Mouse (Mus musculus): ENCODE results near the gene Cdh3. TPM values are rescaled to one million over a fixed set of nuclear protein-coding genes. Genes with fewer than 3 reads are reported as not detected.

The Cdh3 gene
- total and polyA plus RNA-seq, 3 experiments: not detected

DNA sequence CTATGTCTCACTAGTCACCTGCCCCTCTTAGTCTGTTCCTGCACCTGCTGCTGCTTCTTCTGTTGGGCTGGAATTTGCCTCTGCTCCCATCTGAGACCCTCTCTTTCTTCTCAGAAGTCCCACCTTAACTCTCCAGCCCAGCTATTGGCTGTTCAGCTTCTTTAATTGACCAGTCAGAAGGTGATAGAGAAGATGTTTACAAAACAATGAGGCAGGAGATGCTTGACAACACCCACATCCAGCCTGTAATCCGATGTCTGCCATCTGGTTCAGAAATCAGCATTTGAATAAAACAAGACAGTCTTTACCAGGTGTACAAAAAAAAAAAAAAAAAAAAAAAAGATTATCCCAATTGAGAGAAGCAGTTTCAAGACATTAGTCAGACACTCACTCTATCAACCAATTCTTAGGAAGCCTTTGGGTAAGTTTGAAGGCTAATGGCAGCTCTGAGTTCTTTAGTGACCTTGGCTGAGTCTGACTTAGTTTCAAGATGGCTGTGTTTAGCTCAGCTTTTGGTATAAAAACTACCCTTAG, 5.3 kb downstream of the Cdh3 start:
- dilution Hi-C loops (cut with MboI; ENCODE audit: extremely low pct_ligation_motif_present, extremely low pct_unique_long_range_greater_than_20kb, low sequenced_read_pairs) (no loop called here), in situ Hi-C loops (cut with MboI; ENCODE audit: low pct_ligation_motif_present, low pct_unique_long_range_greater_than_20kb, low sequenced_read_pairs) (no loop called here)
- no peaks in the 10 kb centered on the region for H3K36me3 ChIP-seq (replicated peaks in 1 of 2; ENCODE audit: control insufficient read depth in 1 of 2, insufficient read depth in 1 of 2, low read length in 1 of 2)

DNA sequence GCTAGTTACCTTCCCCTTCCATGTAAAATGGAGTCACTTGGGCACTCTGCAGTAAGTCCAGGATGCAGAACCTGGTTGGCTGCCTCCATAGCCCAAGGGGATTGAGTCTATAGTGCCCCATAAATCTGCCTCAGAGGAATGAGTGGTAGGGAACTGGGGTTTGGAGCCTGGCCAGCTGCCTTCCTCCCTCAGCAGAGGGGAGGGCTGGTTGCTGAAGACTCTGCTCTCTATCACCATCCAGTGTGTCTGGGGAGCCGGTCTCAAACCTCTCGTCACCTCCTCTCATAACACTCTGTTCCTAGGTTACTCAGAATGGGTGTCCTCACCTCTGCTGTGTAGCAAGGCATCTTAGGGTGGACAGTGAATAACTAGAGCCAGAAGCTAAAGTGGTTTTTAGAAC, 5.9 kb downstream of the Cdh3 start:
- no peak overlapping the region for H3K9ac ChIP-seq (ENCODE audit: insufficient read depth, low read depth)
- no peak overlapping the region for H3K27ac ChIP-seq (ENCODE audit: insufficient read depth, low read depth)
- no peak for DNase-seq (ENCODE audit: extremely low read depth)
- in situ Hi-C loops (cut with MboI; ENCODE audit: low pct_ligation_motif_present, low pct_unique_long_range_greater_than_20kb, low sequenced_read_pairs) (no loop called here), dilution Hi-C loops (cut with MboI; ENCODE audit: extremely low pct_ligation_motif_present, extremely low pct_unique_long_range_greater_than_20kb, low sequenced_read_pairs) (no loop called here)
- no peak overlapping the region for H3K4me2 ChIP-seq (ENCODE audit: insufficient read depth, low read depth, poor library complexity, severe bottlenecking)
- no peaks in the 10 kb centered on the region for H3K79me2 ChIP-seq (replicated peaks; ENCODE audit: control insufficient read depth, extremely low read depth, insufficient read depth, poor library complexity, severe bottlenecking)
- H3K27me3 ChIP-seq (replicated peaks): peaks cover 1% of the 10 kb centered on the region
- no peaks in the 10 kb centered on the region for H3K36me3 ChIP-seq (replicated peaks in 1 of 2; ENCODE audit: control insufficient read depth in 1 of 2, insufficient read depth in 1 of 2, low read length in 1 of 2)
- no peaks in the 10 kb centered on the region for H3K9me3 ChIP-seq (replicated peaks; ENCODE audit: low read length)
- no peaks in the 10 kb centered on the region for H3K4me1 ChIP-seq (ENCODE audit: control insufficient read depth in 1 of 2, insufficient read depth in 2 of 2)
- TF ChIP-seq EP300 (IDR thresholded peaks at IDR 0.05; ENCODE audit: low read length) (no peak), ZMIZ1 (IDR thresholded peaks at IDR 0.05; ENCODE audit: low read depth, low read length) (no peak), MAFK (IDR thresholded peaks at IDR 0.05; ENCODE audit: insufficient replicate concordance, low read length) (no peak), TCF12 (IDR thresholded peaks at IDR 0.05; ENCODE audit: low read depth, low read length) (no peak)
- H3K4me3 ChIP-seq (replicated peaks in 1 of 3; ENCODE audit: low read depth in 2 of 3, low read length in 2 of 3, poor library complexity in 1 of 3): no peak overlapping the region

More for the DNA sequence above, 5.3 kb downstream of the Cdh3 start:
- Histone ChIP-seq H3K4me2 (ENCODE audit: insufficient read depth, low read depth, poor library complexity, severe bottlenecking) (no peak overlapping the region), H3K79me2 (replicated peaks; ENCODE audit: control insufficient read depth, extremely low read depth, insufficient read depth, poor library complexity, severe bottlenecking) (no peaks in the 10 kb centered on the region), H3K4me1 (ENCODE audit: control insufficient read depth in 1 of 2, insufficient read depth in 2 of 2) (no peaks in the 10 kb centered on the region), H3K27me3 (replicated peaks) (peaks cover 1% of the 10 kb centered on the region), H3K4me3 (replicated peaks in 1 of 3; ENCODE audit: low read depth in 2 of 3, low read length in 2 of 3, poor library complexity in 1 of 3) (no peak overlapping the region), H3K9me3 (replicated peaks; ENCODE audit: low read length) (no peaks in the 10 kb centered on the region), H3K27ac (ENCODE audit: insufficient read depth, low read depth) (no peak overlapping the region), H3K9ac (ENCODE audit: insufficient read depth, low read depth) (no peak overlapping the region)
- no peak for TF ChIP-seq ETS1 (conservative IDR thresholded peaks at IDR 0.05; ENCODE audit: low read depth, low read length)
- no peak for TF ChIP-seq MEF2A (IDR thresholded peaks at IDR 0.05; ENCODE audit: borderline replicate concordance, low read depth, low read length)
- TF ChIP-seq MYC (IDR thresholded peaks at IDR 0.05; ENCODE audit: low read depth, low read length): no peak
- no peak for TF ChIP-seq IRF4 (IDR thresholded peaks at IDR 0.05; ENCODE audit: low read depth, low read length)
- TF ChIP-seq MXI1 (IDR thresholded peaks at IDR 0.05; ENCODE audit: low read depth, low read length): no peak
- TF ChIP-seq PAX5 (IDR thresholded peaks at IDR 0.05; ENCODE audit: low read length): no peak
- TF ChIP-seq BHLHE40 (IDR thresholded peaks at IDR 0.05; ENCODE audit: low read depth, low read length): no peak
- TF ChIP-seq MAZ (IDR thresholded peaks at IDR 0.05; ENCODE audit: low read depth, low read length): no peak
- TF ChIP-seq KAT2A (IDR thresholded peaks at IDR 0.05; ENCODE audit: insufficient replicate concordance, low read length): no peak
- TF ChIP-seq CHD2 (IDR thresholded peaks at IDR 0.05; ENCODE audit: low read length): no peak
- DNase-seq (ENCODE audit: extremely low read depth): no peak

- dilution Hi-C loops (cut with MboI; ENCODE audit: extremely low pct_ligation_motif_present, extremely low pct_unique_long_range_greater_than_20kb, low sequenced_read_pairs): no loop called here
- Histone ChIP-seq H3K4me1 (ENCODE audit: control insufficient read depth in 1 of 2, insufficient read depth in 2 of 2) (no peaks in the 10 kb centered on the region), H3K36me3 (replicated peaks in 1 of 2; ENCODE audit: control insufficient read depth in 1 of 2, insufficient read depth in 1 of 2, low read length in 1 of 2) (no peaks in the 10 kb centered on the region), H3K27me3 (replicated peaks) (no peaks in the 10 kb centered on the region), H3K27ac (ENCODE audit: insufficient read depth, low read depth) (no peak overlapping the region), H3K4me2 (ENCODE audit: insufficient read depth, low read depth, poor library complexity, severe bottlenecking) (no peak overlapping the region), H3K9ac (ENCODE audit: insufficient read depth, low read depth) (no peak overlapping the region), H3K4me3 (replicated peaks in 1 of 3; ENCODE audit: low read depth in 2 of 3, low read length in 2 of 3, poor library complexity in 1 of 3) (no peak overlapping the region), H3K79me2 (replicated peaks; ENCODE audit: control insufficient read depth, extremely low read depth, insufficient read depth, poor library complexity, severe bottlenecking) (no peaks in the 10 kb centered on the region), H3K9me3 (replicated peaks; ENCODE audit: low read length) (peaks cover 3% of the 10 kb centered on the region)
- DNase-seq (ENCODE audit: extremely low read depth): no peak
- in situ Hi-C loops (cut with MboI; ENCODE audit: low pct_ligation_motif_present, low pct_unique_long_range_greater_than_20kb, low sequenced_read_pairs): no loop called here
- TF ChIP-seq USF1 (IDR thresholded peaks at IDR 0.05; ENCODE audit: low read depth, low read length): no peak
- TF ChIP-seq ZKSCAN1 (IDR thresholded peaks at IDR 0.05; ENCODE audit: borderline replicate concordance, low read depth, low read length): no peak
- TF ChIP-seq MAZ (IDR thresholded peaks at IDR 0.05; ENCODE audit: low read depth, low read length): no peak
- no peak for TF ChIP-seq ZC3H11A (IDR thresholded peaks at IDR 0.05; ENCODE audit: low read depth, low read length)
- TF ChIP-seq ZMIZ1 (IDR thresholded peaks at IDR 0.05; ENCODE audit: low read depth, low read length): no peak
- no peak for TF ChIP-seq KAT2A (IDR thresholded peaks at IDR 0.05; ENCODE audit: insufficient replicate concordance, low read length)
- TF ChIP-seq CTCF (conservative IDR thresholded peaks at IDR 0.05 in 1 of 2, IDR thresholded peaks at IDR 0.05 in 1 of 2; ENCODE audit: low read depth in 2 of 2, low read length in 2 of 2): no peak
- TF ChIP-seq MAFK (IDR thresholded peaks at IDR 0.05; ENCODE audit: insufficient replicate concordance, low read length): no peak
- TF ChIP-seq EP300 (IDR thresholded peaks at IDR 0.05; ENCODE audit: low read length): no peak
These were observed 8.1 kb downstream of the Cdh3 start for GRCm38 (mm10) chr8:106518763-106519162.

Data from CH12.LX (cell line).